Mouse (Mus musculus): ENCODE data around the gene Nup93. TPM values are rescaled to one million over a fixed set of nuclear protein-coding genes. Genes with fewer than 3 reads are reported as not detected.

Gene Nup93
- polyA plus RNA-seq, 1 experiment from 2014 or later, result 39.4 TPM

DNA sequence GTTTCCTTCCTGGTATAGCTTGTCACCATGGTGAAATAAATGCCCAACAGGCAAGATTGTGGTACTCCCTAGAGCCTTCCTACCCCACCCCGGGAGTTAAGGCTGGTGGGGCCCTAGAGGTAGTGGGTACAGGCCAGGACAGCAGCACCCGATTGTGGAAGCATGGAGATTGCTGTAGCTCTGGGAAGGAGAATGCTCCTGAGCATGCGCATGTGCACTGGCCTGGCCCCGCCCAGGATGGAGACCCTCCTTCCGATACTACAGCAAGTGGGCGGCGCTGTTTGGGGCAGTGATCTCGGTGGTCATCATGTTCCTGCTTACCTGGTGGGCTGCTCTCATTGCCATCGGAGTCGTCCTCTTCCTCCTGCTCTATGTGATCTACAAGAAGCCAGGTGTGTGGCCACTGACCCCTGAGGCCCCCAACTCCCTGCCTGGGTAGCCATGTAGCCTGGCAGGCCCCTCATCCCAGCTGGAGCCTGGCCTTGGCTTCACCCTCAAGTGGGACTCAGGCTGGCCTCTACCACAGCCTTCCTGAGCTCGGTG, 129.5 kb downstream of the Nup93 start:
- no peak for ATAC-seq (ENCODE audit: insufficient read depth)
- Histone ChIP-seq H3K4me1 (replicated peaks) (0 out of 2 replicates have a peak, but pooled peaks cover 5% of the 10 kb centered on the region), H3K9me3 (replicated peaks) (no peaks in the 10 kb centered on the region), H3K4me2 (no peak overlapping the region), H3K36me3 (replicated peaks) (no peaks in the 10 kb centered on the region), H3K27me3 (no peaks in the 10 kb centered on the region), H3K27ac (replicated peaks) (no peak overlapping the region), H3K4me3 (replicated peaks) (no peak overlapping the region), H3K9ac (no peak overlapping the region)
- 71% methylated on average over 11 of the region's 11 CpGs for WGBS (ENCODE audit: insufficient replicate concordance)

GRCm38 (mm10) chr8:94345657-94346056, 131.3 kb downstream of the Nup93 start:
- no peak for ATAC-seq (ENCODE audit: insufficient read depth)
- no peak overlapping the region for H3K4me2 ChIP-seq
- H3K27me3 ChIP-seq, result no peaks in the 10 kb centered on the region
- 0 out of 2 replicates have a peak, but pooled peaks cover 5% of the 10 kb centered on the region for H3K4me1 ChIP-seq (replicated peaks)
- H3K36me3 ChIP-seq (replicated peaks), result no peaks in the 10 kb centered on the region
- H3K27ac ChIP-seq (replicated peaks), result no peak overlapping the region
- no peak overlapping the region for H3K4me3 ChIP-seq (replicated peaks)
- 57% methylated on average over 4 of the region's 4 CpGs for WGBS (ENCODE audit: insufficient replicate concordance)
- no peaks in the 10 kb centered on the region for H3K9me3 ChIP-seq (replicated peaks)
- no peak overlapping the region for H3K9ac ChIP-seq

- Histone ChIP-seq H3K27me3 (no peaks in the 10 kb centered on the region), H3K4me1 (replicated peaks) (0 out of 2 replicates have a peak, but pooled peaks cover 5% of the 10 kb centered on the region), H3K27ac (replicated peaks) (no peak overlapping the region), H3K9ac (no peak overlapping the region), H3K4me2 (no peak overlapping the region), H3K4me3 (replicated peaks) (no peak overlapping the region), H3K36me3 (replicated peaks) (no peaks in the 10 kb centered on the region), H3K9me3 (replicated peaks) (no peaks in the 10 kb centered on the region)
- no peak for ATAC-seq (ENCODE audit: insufficient read depth)
- 70% methylated on average over 13 of the region's 13 CpGs for WGBS (ENCODE audit: insufficient replicate concordance)
These were observed 131.9 kb downstream of the Nup93 start for GRCm38 (mm10) chr8:94346264-94346663.

DNA sequence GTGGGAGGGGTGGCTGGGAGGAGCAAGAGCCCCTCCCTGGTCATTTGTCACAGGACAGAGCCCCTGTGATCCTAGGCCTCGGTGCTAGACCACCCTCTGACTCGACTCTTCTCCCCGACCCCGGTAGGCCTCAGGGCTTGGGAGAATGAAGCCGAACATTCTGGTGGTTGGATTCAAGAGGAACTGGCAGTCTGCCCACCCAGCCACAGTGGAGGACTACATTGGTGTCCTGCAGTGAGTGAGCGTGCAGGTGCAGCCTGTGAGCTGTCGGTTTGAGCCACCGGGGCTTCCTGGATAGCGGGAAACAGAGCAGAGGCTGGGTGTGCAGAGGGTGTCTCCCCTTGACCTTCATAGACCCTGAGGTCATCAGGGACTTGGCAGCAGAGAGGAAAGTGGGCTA, 134.1 kb downstream of the Nup93 start:
- Histone ChIP-seq H3K27ac (replicated peaks) (no peak overlapping the region), H3K36me3 (replicated peaks) (no peaks in the 10 kb centered on the region), H3K4me1 (replicated peaks) (0 out of 2 replicates have a peak, but pooled peaks cover 3% of the 10 kb centered on the region), H3K9me3 (replicated peaks) (no peaks in the 10 kb centered on the region), H3K4me2 (no peak overlapping the region), H3K27me3 (no peaks in the 10 kb centered on the region), H3K4me3 (replicated peaks) (no peak overlapping the region), H3K9ac (no peak overlapping the region)
- no peak for ATAC-seq (ENCODE audit: insufficient read depth)
- 61% methylated on average over 9 of the region's 9 CpGs for WGBS (ENCODE audit: insufficient replicate concordance)

DNA sequence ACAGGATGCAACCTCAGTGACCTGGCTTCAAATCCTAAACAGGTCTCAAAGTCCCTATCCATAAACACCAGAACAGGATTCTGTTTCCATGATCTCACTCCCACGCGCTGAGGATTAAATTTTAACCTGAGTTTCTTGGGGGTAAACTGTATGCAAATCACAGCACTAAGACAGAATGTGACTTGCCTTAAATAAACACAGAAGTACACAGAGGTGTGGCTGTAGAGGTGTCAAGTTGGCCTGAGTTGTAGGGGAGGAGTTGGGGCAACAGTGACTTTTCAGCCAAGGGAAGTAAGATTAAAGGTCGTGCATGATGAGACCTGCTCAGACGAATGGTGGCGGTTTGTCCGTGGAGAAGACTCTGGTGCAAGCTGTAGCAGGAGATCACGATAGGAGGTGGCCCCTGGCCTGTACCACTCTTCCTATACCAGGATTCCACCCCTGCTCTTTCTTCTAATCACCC, 139.7 kb downstream of the Nup93 start:
- Histone ChIP-seq H3K27ac (replicated peaks) (peak overlapping the region; percentile 83), H3K27me3 (no peaks in the 10 kb centered on the region), H3K4me2 (peak overlapping the region; percentile 27; the same call in 1 of the 2 replicates), H3K36me3 (replicated peaks) (no peaks in the 10 kb centered on the region), H3K4me3 (replicated peaks) (no peak overlapping the region), H3K9me3 (replicated peaks) (no peaks in the 10 kb centered on the region), H3K9ac (no peak overlapping the region), H3K4me1 (replicated peaks) (peaks cover 12% of the 10 kb centered on the region)
- ATAC-seq (ENCODE audit: insufficient read depth), result peak; percentile 71
- WGBS (ENCODE audit: insufficient replicate concordance), result 39% methylated on average over 7 of the region's 7 CpGs

DNA sequence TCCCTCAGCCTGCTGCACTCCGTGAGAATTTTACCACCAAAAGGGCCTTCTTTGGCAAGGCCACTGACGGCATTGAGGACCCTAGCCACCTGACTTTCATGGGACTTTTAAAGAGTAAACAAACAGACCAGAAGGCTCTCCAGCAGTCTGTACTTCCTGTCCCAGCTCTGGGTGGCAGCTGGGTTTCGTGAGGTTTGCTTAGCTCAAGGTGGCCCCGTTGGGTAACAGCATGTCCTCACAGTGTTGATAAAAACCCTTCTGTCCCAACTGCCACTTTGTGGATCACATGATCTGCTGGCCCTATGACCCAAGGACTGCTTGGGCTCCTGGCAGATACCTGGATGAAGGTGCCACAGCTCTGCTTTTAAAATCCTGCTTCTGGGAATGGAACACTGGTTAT, 140.2 kb downstream of the Nup93 start:
- Histone ChIP-seq H3K4me3 (replicated peaks) (no peak overlapping the region), H3K9ac (no peak overlapping the region), H3K36me3 (replicated peaks) (no peaks in the 10 kb centered on the region), H3K4me2 (peak overlapping the region; percentile 27; the same call in 1 of the 2 replicates), H3K4me1 (replicated peaks) (peaks cover 12% of the 10 kb centered on the region), H3K27me3 (no peaks in the 10 kb centered on the region), H3K27ac (replicated peaks) (peak overlapping the region; percentile 83), H3K9me3 (replicated peaks) (no peaks in the 10 kb centered on the region)
- ATAC-seq (ENCODE audit: insufficient read depth), result peak; percentile 73
- 28% methylated on average over 4 of the region's 4 CpGs for WGBS (ENCODE audit: insufficient replicate concordance)

- Histone ChIP-seq H3K9ac (no peak overlapping the region), H3K4me2 (no peak overlapping the region), H3K27me3 (no peaks in the 10 kb centered on the region), H3K36me3 (replicated peaks) (no peaks in the 10 kb centered on the region), H3K4me3 (replicated peaks) (no peak overlapping the region), H3K4me1 (replicated peaks) (peaks cover 15% of the 10 kb centered on the region), H3K27ac (replicated peaks) (no peak overlapping the region), H3K9me3 (replicated peaks) (no peaks in the 10 kb centered on the region)
- no peak for ATAC-seq (ENCODE audit: insufficient read depth)
- 39% methylated on average over 6 of the region's 6 CpGs for WGBS (ENCODE audit: insufficient replicate concordance)
These were observed 142.9 kb downstream of the Nup93 start for GRCm38 (mm10) chr8:94357220-94357619.

DNA sequence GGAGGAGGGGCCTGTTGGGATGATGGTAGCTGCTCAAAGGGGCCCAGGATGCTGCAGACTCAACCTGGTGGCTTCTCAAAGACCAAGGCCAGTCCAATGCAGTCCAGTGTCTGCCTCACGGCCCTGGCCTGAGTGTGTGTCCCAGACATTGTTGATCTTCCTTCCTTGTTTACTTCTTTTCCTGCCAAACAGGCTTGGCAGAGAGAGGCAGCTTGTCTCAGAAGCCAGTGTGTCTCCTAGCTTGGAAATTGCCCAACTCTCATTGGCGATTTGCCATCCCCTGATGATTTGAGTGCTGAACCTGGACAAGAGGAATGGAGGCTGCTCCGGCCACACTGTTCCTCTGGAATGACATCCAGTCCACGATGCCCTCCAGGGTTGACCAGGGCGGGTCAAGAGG, 144.2 kb downstream of the Nup93 start:
- H3K9ac ChIP-seq, result no peak overlapping the region
- 51% methylated on average over 5 of the region's 5 CpGs for WGBS (ENCODE audit: insufficient replicate concordance)
- peaks cover 28% of the 10 kb centered on the region for H3K4me1 ChIP-seq (replicated peaks)
- H3K4me3 ChIP-seq (replicated peaks), result no peak overlapping the region
- H3K27me3 ChIP-seq, result no peaks in the 10 kb centered on the region
- no peaks in the 10 kb centered on the region for H3K9me3 ChIP-seq (replicated peaks)
- 0 out of 2 replicates have a peak overlapping the region, but pooled peaks have one; percentile 19 for H3K27ac ChIP-seq (replicated peaks)
- H3K36me3 ChIP-seq (replicated peaks), result no peaks in the 10 kb centered on the region
- no peak overlapping the region for H3K4me2 ChIP-seq
- no peak for ATAC-seq (ENCODE audit: insufficient read depth)

- H3K4me1 ChIP-seq (replicated peaks), result peaks cover 42% of the 10 kb centered on the region
- no peak overlapping the region for H3K9ac ChIP-seq
- H3K36me3 ChIP-seq (replicated peaks), result no peaks in the 10 kb centered on the region
- no peak overlapping the region for H3K4me2 ChIP-seq
- no peak overlapping the region for H3K27ac ChIP-seq (replicated peaks)
- ATAC-seq (ENCODE audit: insufficient read depth), result no peak
- H3K27me3 ChIP-seq, result no peaks in the 10 kb centered on the region
- no peak overlapping the region for H3K4me3 ChIP-seq (replicated peaks)
- H3K9me3 ChIP-seq (replicated peaks), result no peaks in the 10 kb centered on the region
- 73% methylated on average over 6 of the region's 6 CpGs for WGBS (ENCODE audit: insufficient replicate concordance)
These were observed 147.5 kb downstream of the Nup93 start for GRCm38 (mm10) chr8:94361774-94362431.

GRCm38 (mm10) chr8:94362607-94363239, 148.4 kb downstream of the Nup93 start:
- H3K27me3 ChIP-seq, result no peaks in the 10 kb centered on the region
- no peak for ATAC-seq (ENCODE audit: insufficient read depth)
- H3K4me3 ChIP-seq (replicated peaks), result no peak overlapping the region
- WGBS (ENCODE audit: insufficient replicate concordance), result 51% methylated on average over 7 of the region's 7 CpGs
- H3K27ac ChIP-seq (replicated peaks), result 0 out of 2 replicates have a peak overlapping the region, but pooled peaks have one; percentile 67
- no peak overlapping the region for H3K4me2 ChIP-seq
- H3K4me1 ChIP-seq (replicated peaks), result peaks cover 42% of the 10 kb centered on the region
- H3K9me3 ChIP-seq (replicated peaks), result no peaks in the 10 kb centered on the region
- no peaks in the 10 kb centered on the region for H3K36me3 ChIP-seq (replicated peaks)
- H3K9ac ChIP-seq, result no peak overlapping the region

GRCm38 (mm10) chr8:94363288-94363688, 148.9 kb downstream of the Nup93 start:
- no peaks in the 10 kb centered on the region for H3K9me3 ChIP-seq (replicated peaks)
- 32% methylated on average over 4 of the region's 4 CpGs for WGBS (ENCODE audit: insufficient replicate concordance)
- no peaks in the 10 kb centered on the region for H3K36me3 ChIP-seq (replicated peaks)
- peaks cover 41% of the 10 kb centered on the region for H3K4me1 ChIP-seq (replicated peaks)
- H3K4me2 ChIP-seq, result no peak overlapping the region; the same call in 1 of the 2 replicates
- H3K27ac ChIP-seq (replicated peaks), result peak overlapping the region; percentile 67
- peak; percentile 42 for ATAC-seq (ENCODE audit: insufficient read depth)
- no peaks in the 10 kb centered on the region for H3K27me3 ChIP-seq
- no peak overlapping the region for H3K4me3 ChIP-seq (replicated peaks)
- H3K9ac ChIP-seq, result no peak overlapping the region
